Mouse (Mus musculus): Measurements from ENCODE around the gene Gm17402.

Gm17402 gene

GRCm38 (mm10) chr3:67375063-67375462 lies at the start of gene Gm17402:
Gene Gm17402, minus strand, starts transcription at chr3:67375163.
- DNase-seq (ENCODE audit: low read depth, low spot score) = no peak

GRCm38 (mm10) chr3:67378215-67378614 lies 3.3 kb upstream of the Gm17402 start:
- no peak for DNase-seq (ENCODE audit: low read depth, low spot score)

GRCm38 (mm10) chr3:67374360-67374778 lies 594 bp downstream of the Gm17402 start:
- DNase-seq (ENCODE audit: low read depth, low spot score) = no peak

- peak; percentile 94 for DNase-seq (ENCODE audit: low read depth, low spot score)
Observed at GRCm38 (mm10) chr3:67373872-67374271, 1.1 kb downstream of the Gm17402 start, which contains the start of gene Mlf1. Gene Mlf1, plus strand, starts transcription at chr3:67374097.

- DNase-seq (ENCODE audit: low read depth, low spot score) = no peak
Observed at GRCm38 (mm10) chr3:67372781-67373180, 2.2 kb downstream of the Gm17402 start.

- DNase-seq (ENCODE audit: low read depth, low spot score) = no peak
Observed at GRCm38 (mm10) chr3:67372194-67372593, 2.8 kb downstream of the Gm17402 start.

- DNase-seq (ENCODE audit: low read depth, low spot score) = peak; percentile 51
Observed at GRCm38 (mm10) chr3:67369407-67370079, 5.4 kb downstream of the Gm17402 start.

- no peak for DNase-seq (ENCODE audit: low read depth, low spot score)
Observed at GRCm38 (mm10) chr3:67367481-67367880, 7.5 kb downstream of the Gm17402 start.

- no peak for DNase-seq (ENCODE audit: low read depth, low spot score)
Observed at GRCm38 (mm10) chr3:67366087-67366892, 8.7 kb downstream of the Gm17402 start.

GRCm38 (mm10) chr3:67358376-67358775 lies 16.6 kb downstream of the Gm17402 start:
- no peak for DNase-seq (ENCODE audit: low read depth, low spot score)

GRCm38 (mm10) chr3:67352763-67353149 lies 22.2 kb downstream of the Gm17402 start:
- no peak for DNase-seq (ENCODE audit: low read depth, low spot score)

- DNase-seq (ENCODE audit: low read depth, low spot score) = peak; percentile 65
Observed at GRCm38 (mm10) chr3:67352128-67352762, 22.7 kb downstream of the Gm17402 start.

- no peak for DNase-seq (ENCODE audit: low read depth, low spot score)
Observed at GRCm38 (mm10) chr3:67351406-67352127, 23.4 kb downstream of the Gm17402 start.

- DNase-seq (ENCODE audit: low read depth, low spot score) = no peak
Observed at GRCm38 (mm10) chr3:67346674-67347073, 28.3 kb downstream of the Gm17402 start.

GRCm38 (mm10) chr3:67344599-67344998 lies 30.4 kb downstream of the Gm17402 start:
- peak; percentile 67 for DNase-seq (ENCODE audit: low read depth, low spot score)

GRCm38 (mm10) chr3:67343004-67343662 lies 31.8 kb downstream of the Gm17402 start:
- DNase-seq (ENCODE audit: low read depth, low spot score) = peak; percentile 24

- DNase-seq (ENCODE audit: low read depth, low spot score) = no peak
Observed at GRCm38 (mm10) chr3:67340921-67341320, 34.0 kb downstream of the Gm17402 start.

- no peak for DNase-seq (ENCODE audit: low read depth, low spot score)
Observed at GRCm38 (mm10) chr3:67339558-67339957, 35.4 kb downstream of the Gm17402 start.

GRCm38 (mm10) chr3:67322422-67322821 lies 52.5 kb downstream of the Gm17402 start:
- DNase-seq (ENCODE audit: low read depth, low spot score) = no peak

All from ZHBTc4 (cell line).